Mouse (Mus musculus) heart, embryonic 14.5 days (tissue): ENCODE data around the gene Xbp1. TPM values are rescaled to one million over a fixed set of nuclear protein-coding genes. Genes with fewer than 3 reads are reported as not detected.

Experiments
- ATAC-seq: fragments of 200-750 bp; cut with Nextera tagmentation; 2 replicates; pipeline ENCODE4 v1.8.0; 2017; ENCODE audit warnings: low read depth, moderate TSS enrichment; ENCODE audit not compliant: insufficient number of reproducible peaks, insufficient read depth, low FRiP score
- H3K27ac ChIP-seq, 2 experiments: fragments of 200-500 bp in 1 of 2; fragments of 300-500 bp in 1 of 2; sonication (generic) in 1 of 2; replicated peaks in 1 of 2; 2 replicates each; pipeline ENCODE4 v1.5.1; 2012 to 2014; ENCODE audit warnings: low read depth in 2 of 2, low read length in 2 of 2, control low read depth in 1 of 2, mild to moderate bottlenecking in 1 of 2, mixed read lengths in 1 of 2; ENCODE audit not compliant: control insufficient read depth in 1 of 2, insufficient read depth in 1 of 2
- H3K27me3 ChIP-seq: fragments of 300-500 bp; sonication (generic); 2 replicates; pipeline ENCODE4 v1.6.1; 2014; ENCODE audit warnings: mild to moderate bottlenecking, low read length, control low read depth; ENCODE audit not compliant: control insufficient read depth, insufficient read depth
- H3K36me3 ChIP-seq: fragments of 300-500 bp; sonication (generic); 2 replicates; pipeline ENCODE4 v1.6.1; 2014; ENCODE audit warnings: mild to moderate bottlenecking, control low read depth, low read length, mixed read lengths; ENCODE audit not compliant: control insufficient read depth, insufficient read depth
- H3K4me1 ChIP-seq, 2 experiments: fragments of 200-500 bp in 1 of 2; fragments of 300-500 bp in 1 of 2; sonication (generic) in 1 of 2; 2 replicates each; pipeline ENCODE4 v1.6.1; 2012 to 2014; ENCODE audit warnings: low read length in 2 of 2, control low read depth in 1 of 2, mixed read lengths in 1 of 2; ENCODE audit not compliant: control insufficient read depth in 2 of 2, insufficient read depth in 2 of 2
- H3K4me2 ChIP-seq: fragments of 300-500 bp; sonication (generic); 2 replicates; pipeline ENCODE4 v1.6.1; 2014; ENCODE audit warnings: mild to moderate bottlenecking, low read length
- H3K4me3 ChIP-seq, 2 experiments: fragments of 200-500 bp in 1 of 2; fragments of 300-500 bp in 1 of 2; sonication (generic) in 1 of 2; 2 replicates each; pipeline ENCODE4 v1.5.1; 2012 to 2014; ENCODE audit warnings: low read length in 2 of 2, mild to moderate bottlenecking in 2 of 2, control low read depth in 1 of 2, low read depth in 1 of 2, moderate library complexity in 1 of 2; ENCODE audit not compliant: control insufficient read depth in 1 of 2, insufficient read depth in 1 of 2
- H3K9ac ChIP-seq: fragments of 300-500 bp; sonication (generic); 2 replicates; pipeline ENCODE4 v1.6.1; 2014; ENCODE audit warnings: mild to moderate bottlenecking, low read length
- H3K9me3 ChIP-seq: fragments of 300-500 bp; sonication (generic); 2 replicates; pipeline ENCODE4 v1.6.1; 2016; ENCODE audit warnings: low read length, control low read depth; ENCODE audit not compliant: control insufficient read depth
- WGBS: fragments of 180-500 bp; shearing (Covaris S2); extraction: QIAGEN DNeasy Blood & Tissue Kit; methylation state at CpG from one replicate; pipeline ENCODE4 v1.1.7; 2014; 5-methylcytosine and 5-hydroxymethylcytosine counted together
- polyA plus RNA-seq: library from polyadenylated mRNA; unstranded; fragments of >200 nt; fragmentation: Nextera tagmentation; extraction: Ambion mirVana; gene quantifications from 2 replicates; pipeline ENCODE4 v1.2.1, GENCODE M21; 2014

The Xbp1 gene
- polyA plus RNA-seq, 1 experiment from 2014 or later = 114 TPM

DNA sequence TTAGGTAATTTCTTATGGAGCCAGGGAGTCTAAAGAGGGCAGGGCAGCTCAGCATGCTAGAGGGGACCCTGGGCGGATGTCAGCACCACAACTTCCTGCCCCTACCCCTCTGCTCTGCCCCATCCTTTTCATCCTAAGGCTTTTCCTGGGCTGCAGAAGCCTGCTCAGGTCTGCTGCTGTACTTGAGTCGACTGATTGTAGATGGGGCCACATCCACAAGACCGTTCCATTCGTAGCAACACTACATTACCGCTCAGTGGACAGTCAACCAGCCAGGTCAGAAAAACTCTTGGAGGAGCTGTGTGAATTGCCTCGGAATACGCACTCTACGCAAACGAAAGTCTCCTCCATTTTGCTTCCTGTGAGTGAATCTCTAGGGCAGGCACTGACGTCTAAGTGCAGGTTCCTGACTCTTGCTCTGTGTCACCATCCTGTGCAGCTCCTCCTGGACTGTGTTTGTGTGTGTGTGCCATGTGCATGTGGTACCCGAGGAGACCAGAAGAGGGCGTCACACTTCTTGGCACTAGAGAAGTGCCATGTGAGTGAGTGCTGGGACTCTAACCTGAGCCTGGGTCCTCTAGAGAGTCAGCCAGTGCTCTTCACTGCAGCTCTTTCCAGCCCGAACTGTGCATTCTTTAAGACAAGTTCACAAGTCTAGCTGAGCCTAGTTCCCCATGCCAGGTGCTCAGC lies 23.8 kb upstream of the Xbp1 start:
- no peaks in the 10 kb centered on the region for H3K9me3 ChIP-seq
- no peak overlapping the region for H3K9ac ChIP-seq
- no peak overlapping the region for H3K4me2 ChIP-seq
- no peak overlapping the region for H3K4me3 ChIP-seq
- no peaks in the 10 kb centered on the region for H3K4me1 ChIP-seq
- no peaks in the 10 kb centered on the region for H3K27me3 ChIP-seq
- no peak for ATAC-seq
- H3K36me3 ChIP-seq = no peaks in the 10 kb centered on the region
- 88% methylated on average over 13 of the region's 13 CpGs for WGBS
- H3K27ac ChIP-seq = no peak overlapping the region

DNA sequence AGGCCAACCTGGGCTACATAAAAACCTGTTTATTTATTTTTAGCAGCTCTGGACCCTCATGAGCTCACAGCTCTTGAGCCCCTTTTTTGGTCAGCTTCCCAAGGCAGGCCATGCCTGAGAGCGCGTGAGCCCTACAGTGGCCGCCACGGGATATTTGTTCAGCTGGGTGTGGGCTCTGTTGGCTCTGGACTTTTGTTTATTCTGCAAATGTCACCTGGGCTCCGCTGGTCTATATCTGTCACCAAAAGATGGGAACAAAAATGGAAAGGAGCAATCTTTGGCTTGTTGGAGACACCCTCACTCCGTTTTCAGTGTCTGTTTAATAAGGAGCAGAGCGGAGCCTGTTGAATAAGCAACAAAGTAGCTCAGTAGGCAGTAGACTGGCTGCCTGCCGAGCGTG lies 22.0 kb upstream of the Xbp1 start:
- H3K36me3 ChIP-seq = no peaks in the 10 kb centered on the region
- ATAC-seq = no peak
- peak overlapping the region in 1 of 2 experiments; percentile 10; a peak in 1 of 4 replicates for H3K27ac ChIP-seq
- WGBS = 77% methylated on average over 9 of the region's 9 CpGs
- no peak overlapping the region for H3K4me3 ChIP-seq
- H3K4me1 ChIP-seq = no peaks in the 10 kb centered on the region
- H3K4me2 ChIP-seq = no peak overlapping the region
- no peaks in the 10 kb centered on the region for H3K9me3 ChIP-seq
- H3K27me3 ChIP-seq = no peaks in the 10 kb centered on the region
- H3K9ac ChIP-seq = no peak overlapping the region

DNA sequence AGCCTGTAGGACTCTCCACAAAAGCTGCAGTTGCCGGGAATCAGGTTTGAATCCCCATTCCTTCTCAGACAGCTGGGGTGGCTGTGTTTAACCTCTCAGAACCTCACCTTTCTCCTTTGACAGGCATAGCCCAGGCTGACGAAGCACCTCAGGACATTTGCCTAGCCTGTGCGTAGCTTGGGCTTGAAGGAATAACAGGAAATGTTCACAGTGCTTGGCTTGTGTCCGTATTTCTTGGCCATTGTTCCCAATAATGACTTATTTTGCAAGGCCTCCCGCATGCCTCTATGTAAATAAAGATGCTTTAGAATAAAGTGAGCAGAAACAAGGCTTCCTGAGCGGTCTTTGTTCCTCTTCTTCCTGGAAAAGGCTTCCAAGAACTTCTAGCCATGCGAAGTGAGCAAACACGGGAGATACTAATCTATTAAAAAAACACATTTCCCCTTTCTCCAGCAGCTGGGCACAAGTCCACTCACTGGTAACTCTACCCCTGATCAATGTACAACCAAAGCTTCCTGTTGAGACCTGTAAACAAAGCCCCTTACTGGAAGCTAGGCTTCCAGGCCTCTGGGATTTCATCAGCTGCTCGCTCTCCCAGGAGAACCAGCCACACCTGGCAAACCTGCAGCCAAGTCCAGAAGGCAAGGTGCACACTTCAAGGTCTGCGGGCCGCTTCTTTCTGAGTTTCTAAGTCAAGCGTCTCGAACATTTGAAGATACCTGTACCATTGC lies 21.4 kb upstream of the Xbp1 start:
- Histone ChIP-seq H3K9ac (no peak overlapping the region), H3K9me3 (no peaks in the 10 kb centered on the region), H3K36me3 (no peaks in the 10 kb centered on the region), H3K4me3 (no peak overlapping the region), H3K27ac (peak overlapping the region; percentile 2 to 10; a peak in 3 of 4 replicates), H3K27me3 (no peaks in the 10 kb centered on the region), H3K4me2 (no peak overlapping the region), H3K4me1 (no peaks in the 10 kb centered on the region)
- 76% methylated on average over 13 of the region's 13 CpGs for WGBS
- ATAC-seq = no peak

DNA sequence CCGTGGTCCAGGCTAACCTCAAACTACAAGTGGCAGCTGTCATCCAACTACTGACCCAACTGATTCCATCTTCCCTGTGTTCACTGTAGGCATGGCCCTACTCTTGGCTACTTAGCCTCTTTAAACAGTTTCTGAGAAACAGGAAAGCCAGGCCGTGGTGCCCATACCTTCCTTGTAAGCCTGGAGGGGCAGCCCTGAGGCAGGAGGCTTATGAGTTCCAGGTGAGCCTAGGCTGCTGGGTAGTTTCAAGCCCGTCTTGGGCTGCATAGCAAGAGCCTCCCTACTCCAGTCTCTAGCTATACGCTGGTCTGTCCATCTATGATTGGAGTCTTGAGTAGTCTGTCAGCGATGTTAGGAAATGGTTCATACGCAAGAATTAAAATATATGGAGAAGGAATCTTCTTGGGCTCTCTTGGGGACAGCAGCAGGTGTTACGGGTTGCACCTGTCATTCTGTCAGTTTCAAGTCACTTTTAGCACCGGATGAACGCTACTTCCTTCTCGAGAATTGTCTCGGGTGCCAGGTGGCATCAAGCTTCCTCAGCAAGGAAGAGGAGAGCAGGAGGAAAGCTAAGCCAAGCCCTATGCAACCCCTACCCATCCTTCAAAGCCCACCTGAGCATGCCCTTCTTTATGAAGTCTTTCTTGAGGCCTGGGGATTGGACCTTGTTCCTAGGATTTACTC lies 20.4 kb upstream of the Xbp1 start:
- Histone ChIP-seq H3K4me2 (no peak overlapping the region), H3K4me3 (no peak overlapping the region), H3K27ac (no peak overlapping the region), H3K27me3 (no peaks in the 10 kb centered on the region), H3K9me3 (no peaks in the 10 kb centered on the region), H3K9ac (no peak overlapping the region), H3K36me3 (no peaks in the 10 kb centered on the region), H3K4me1 (no peaks in the 10 kb centered on the region)
- no peak for ATAC-seq
- 77% methylated on average over 11 of the region's 11 CpGs for WGBS

DNA sequence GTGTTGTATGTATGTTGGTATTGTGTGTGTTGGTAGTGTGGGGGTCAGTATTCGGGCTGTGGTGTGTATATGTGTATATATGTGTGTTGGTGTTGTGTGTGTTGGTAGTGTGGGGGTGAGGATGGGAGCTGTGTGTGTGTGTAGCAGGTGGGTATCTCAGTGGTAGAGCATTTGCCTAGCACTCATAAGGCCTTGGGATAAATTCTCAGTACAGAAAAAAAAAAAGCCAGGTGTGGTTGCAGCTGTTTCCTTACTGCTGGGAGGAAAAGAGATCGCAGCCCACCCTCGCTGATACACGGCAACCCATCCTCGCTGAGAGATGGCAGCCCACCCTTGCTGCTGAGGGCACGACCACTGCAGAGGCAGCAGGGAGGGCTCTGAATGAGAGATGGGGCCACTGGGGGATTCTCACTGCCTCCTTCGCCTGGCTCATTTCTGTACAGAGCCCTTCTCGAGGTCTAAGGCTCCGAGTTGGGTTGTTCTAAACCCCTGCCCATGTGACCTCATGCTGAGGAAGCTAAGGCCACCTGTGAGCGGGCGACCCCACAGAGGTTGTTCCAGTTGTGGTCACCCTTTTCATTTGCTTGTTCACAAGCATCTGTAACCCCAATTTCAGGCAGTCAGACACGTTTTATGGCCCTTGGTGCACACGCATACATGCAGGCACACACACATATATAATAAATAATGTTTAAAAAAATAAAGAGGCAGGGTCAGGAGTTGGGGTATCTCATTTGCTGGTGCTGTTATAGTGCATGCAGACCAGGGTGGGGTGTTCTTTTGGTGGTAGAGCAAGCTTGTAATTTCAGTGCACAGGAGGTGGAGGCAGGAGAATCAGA lies 19.3 kb upstream of the Xbp1 start:
- 84% methylated on average over 13 of the region's 13 CpGs for WGBS
- no peak overlapping the region for H3K9ac ChIP-seq
- no peak overlapping the region for H3K4me2 ChIP-seq
- H3K9me3 ChIP-seq = no peaks in the 10 kb centered on the region
- H3K27me3 ChIP-seq = no peaks in the 10 kb centered on the region
- ATAC-seq = no peak
- H3K4me1 ChIP-seq = peaks cover 0 to 6% of the 10 kb centered on the region in 2 experiments; a peak in 2 of 4 replicates
- H3K4me3 ChIP-seq = no peak overlapping the region
- H3K27ac ChIP-seq = no peak overlapping the region
- H3K36me3 ChIP-seq = no peaks in the 10 kb centered on the region

DNA sequence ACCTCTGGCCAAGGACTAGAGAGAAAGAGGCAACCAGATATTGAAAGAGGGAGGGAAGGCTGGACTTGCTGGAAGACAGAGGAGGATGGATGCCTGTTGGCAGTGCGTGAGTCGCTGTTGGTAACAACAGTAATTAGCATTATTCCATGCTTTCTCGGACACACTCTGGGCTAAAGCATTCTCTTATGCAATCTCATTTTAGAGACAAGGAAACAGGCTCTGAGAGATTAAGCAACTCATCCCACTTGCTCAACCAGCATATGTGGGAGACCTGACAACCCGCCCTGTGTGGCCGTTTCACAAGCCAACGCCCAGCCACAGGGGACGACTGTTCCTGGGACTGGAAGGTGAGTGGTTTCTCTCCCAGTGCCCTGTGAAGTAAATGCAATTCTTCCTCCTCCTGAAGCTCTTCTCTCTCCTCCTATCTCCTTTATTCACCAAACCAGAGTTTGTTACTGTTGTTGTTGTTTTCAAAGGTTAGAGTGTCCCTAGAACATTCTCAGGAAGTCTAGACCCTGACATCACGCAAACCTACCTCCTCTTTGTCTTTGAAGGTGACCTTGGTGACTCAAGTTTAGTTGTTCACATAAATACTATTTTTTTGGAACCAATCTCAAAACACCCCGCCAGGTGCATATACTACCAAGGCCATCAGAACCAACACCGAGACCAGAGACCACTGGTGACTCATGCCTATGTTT lies 18.0 kb upstream of the Xbp1 start:
- no peak overlapping the region for H3K27ac ChIP-seq
- H3K9ac ChIP-seq = no peak overlapping the region
- H3K36me3 ChIP-seq = no peaks in the 10 kb centered on the region
- no peak overlapping the region for H3K4me2 ChIP-seq
- peaks cover 0 to 6% of the 10 kb centered on the region in 2 experiments; a peak in 2 of 4 replicates for H3K4me1 ChIP-seq
- H3K4me3 ChIP-seq = no peak overlapping the region
- no peaks in the 10 kb centered on the region for H3K9me3 ChIP-seq
- 89% methylated on average over 10 of the region's 10 CpGs for WGBS
- no peak for ATAC-seq
- H3K27me3 ChIP-seq = no peaks in the 10 kb centered on the region
